Mouse (Mus musculus) B cell, adult (primary cell): ENCODE measurements around the gene Tmem150c. TPM values are rescaled to one million over a fixed set of nuclear protein-coding genes. Genes with fewer than 3 reads are reported as not detected.

ENCODE experiments used
- total RNA-seq: library from RNA; stranded (reverse); gene quantifications from 4 replicates; pipeline ENCODE4 v1.2.4, GENCODE M21; 2023; ENCODE audit not compliant: inconsistent age

Gene Tmem150c
- not detected in 4 replicates for total RNA-seq

DNA sequence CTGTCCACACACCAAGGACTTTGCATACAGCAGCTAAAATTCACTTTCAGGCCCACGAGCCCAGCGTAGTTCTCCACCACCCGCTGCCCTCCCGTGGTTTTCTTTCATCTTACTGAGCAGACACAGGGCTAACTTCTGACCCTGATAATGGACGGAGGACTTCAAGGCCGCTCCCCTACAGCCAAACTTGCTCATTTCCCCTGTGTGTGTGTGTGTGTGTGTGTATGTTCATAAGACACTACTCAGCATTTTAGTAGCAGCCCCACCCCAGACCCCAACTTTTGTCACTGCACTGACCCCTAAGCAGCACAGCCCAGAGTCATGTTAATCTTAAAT lies at the start of gene Tmem150c:
Gene Tmem150c, minus strand, starts transcription at position 171 of the 336 bp plus-strand sequence.

DNA sequence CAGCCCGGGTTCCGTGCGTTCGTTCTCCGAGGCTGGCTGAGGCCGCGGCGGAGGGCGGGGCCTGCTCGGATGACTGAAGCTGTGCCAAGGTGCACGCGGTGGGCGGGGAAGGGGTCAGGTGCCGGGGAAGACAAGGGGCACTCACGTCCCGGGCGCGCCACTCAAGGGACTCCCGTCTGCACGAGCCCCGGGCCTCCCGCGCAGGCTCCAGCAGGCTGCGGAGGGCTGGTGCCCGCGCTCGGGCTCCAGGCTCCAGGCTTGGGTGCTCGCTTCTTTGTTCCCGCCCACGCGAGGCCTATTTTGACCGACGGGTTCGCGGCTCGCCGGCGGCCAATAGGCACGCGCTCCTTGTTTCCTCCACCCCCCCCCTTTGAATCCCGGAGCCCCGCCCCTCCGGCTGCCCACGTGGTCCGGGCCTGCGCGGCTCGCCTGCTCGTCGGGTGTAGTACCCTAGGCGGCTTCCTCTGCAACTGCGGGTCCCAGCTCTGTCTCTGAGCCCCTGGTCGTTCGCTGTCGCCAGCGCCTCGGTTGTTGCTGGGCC lies 119.9 kb downstream of the Tmem150c start, which contains the start of the genes Hnrnpdl and Enoph1:
Gene Hnrnpdl, minus strand, starts transcription at position 63 of the 541 bp plus-strand sequence.
Gene Enoph1, plus strand, starts transcription at position 384 of the 541 bp plus-strand sequence.

Other genes starting within 250 kb of the Tmem150c start
- 298 to 319 TPM (median 310 TPM) in 4 replicates for gene Hnrnpd, start 180.9 kb downstream of the Tmem150c start, total RNA-seq
- 1.9 to 3.1 TPM (median 2.6 TPM) in 3 of 4 replicates, not detected in the other for gene 4930524J08Rik, start 180.7 kb downstream of the Tmem150c start, total RNA-seq
- 358 to 381 TPM (median 371 TPM) in 4 replicates for gene Hnrnpdl, start 120.1 kb downstream of the Tmem150c start, total RNA-seq
- gene Enoph1, start 119.8 kb downstream of the Tmem150c start, total RNA-seq: 18.6 to 22.8 TPM (median 21.2 TPM) in 4 replicates